Mouse (Mus musculus) adipocyte (in vitro differentiated cells): ENCODE data around the gene Gm49336.

Source experiments
- DNase-seq: peaks from one replicate; pipeline ENCODE4 v3.0.0-alpha.2; 2016; ENCODE audit warnings: low spot score

Gene Gm49336

DNA sequence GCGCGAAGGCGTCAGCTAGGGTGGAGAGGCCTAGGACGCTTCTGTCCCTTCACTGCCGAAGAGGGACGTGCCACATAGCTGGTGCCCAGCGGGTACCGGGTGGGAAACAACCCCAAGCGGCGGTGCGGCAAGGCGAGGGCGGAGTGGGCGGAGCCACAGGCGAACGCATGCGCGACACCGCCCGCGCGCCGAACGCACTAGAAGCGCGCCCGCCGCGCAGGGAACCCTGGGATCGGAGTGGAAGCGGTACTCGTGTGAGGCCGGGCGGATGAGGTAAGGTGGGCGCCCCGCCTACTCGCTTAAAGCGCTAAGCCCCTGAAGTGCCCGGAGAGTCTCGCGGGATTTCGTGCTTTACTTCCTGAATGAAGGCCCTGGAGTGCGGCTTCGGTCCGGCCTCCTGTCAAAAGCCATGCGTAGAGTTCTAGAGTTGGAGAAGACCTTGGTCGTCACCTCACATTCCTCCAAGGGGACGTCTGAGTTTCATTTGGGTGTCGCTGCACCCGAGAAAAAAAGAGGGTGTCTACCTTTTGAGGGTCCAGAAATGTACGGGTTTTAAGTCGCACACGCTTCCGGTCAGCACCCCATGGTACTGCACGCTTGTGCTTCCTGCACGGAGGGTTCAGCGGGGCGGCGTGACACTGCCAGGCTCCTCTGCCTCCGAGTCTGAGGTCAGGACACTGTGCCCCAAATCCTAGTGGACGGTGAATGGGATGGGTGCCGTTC is at the start of gene Gm49336, which contains the start of gene Nupl1:
Gm49336 (minus strand) TSS at position 227 of the 723 bp plus-strand sequence.
Nupl1 (minus strand) TSS at position 151 of the 723 bp plus-strand sequence.
- DNase-seq = peak; percentile 99

- no peak for DNase-seq
These were observed 49.7 kb upstream of the Gm49336 start for GRCm38 (mm10) chr14:60301024-60301423.

DNA sequence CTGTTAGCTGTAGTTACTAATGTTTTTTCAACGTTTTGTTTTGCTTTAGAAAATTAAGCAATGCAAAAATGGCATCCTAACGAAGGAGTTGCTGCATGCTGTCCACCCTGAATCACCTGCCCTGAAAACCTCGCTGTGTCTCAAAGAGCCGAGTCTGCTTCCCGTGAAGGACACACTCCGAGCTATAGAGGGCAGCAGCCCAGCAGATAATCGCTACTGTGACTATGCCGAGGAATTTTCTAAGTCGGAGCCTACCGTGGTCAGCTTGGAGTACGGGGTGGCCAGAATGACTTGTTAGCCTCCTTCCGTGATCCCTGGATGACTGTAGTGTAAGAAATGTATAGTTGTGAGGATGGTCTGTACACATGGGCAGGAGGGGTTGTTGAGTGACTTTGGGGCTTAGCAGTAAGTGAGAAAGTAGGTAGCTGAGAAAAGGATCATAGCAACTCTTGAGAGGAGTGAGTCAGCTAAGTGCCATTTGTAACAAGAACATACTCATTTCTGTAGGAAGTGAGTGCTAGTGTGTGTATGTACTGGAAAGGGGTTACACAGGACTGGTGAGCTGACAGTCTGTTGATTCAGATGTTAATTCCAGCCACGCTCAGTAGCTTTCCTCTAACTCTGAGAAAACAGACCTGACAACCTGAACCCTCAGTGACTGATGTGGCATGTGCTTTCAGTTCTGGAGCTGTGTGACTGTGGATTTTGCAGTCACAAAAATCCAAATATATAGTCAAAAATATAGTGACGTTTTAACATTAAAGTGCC is 49.1 kb upstream of the Gm49336 start:
- DNase-seq = no peak

- DNase-seq = no peak
These were observed 44.2 kb upstream of the Gm49336 start for GRCm38 (mm10) chr14:60295531-60295930.

- no peak for DNase-seq
These were observed 39.1 kb upstream of the Gm49336 start for GRCm38 (mm10) chr14:60290363-60290762.

- no peak for DNase-seq
These were observed 35.0 kb upstream of the Gm49336 start for GRCm38 (mm10) chr14:60286194-60286863.

DNA sequence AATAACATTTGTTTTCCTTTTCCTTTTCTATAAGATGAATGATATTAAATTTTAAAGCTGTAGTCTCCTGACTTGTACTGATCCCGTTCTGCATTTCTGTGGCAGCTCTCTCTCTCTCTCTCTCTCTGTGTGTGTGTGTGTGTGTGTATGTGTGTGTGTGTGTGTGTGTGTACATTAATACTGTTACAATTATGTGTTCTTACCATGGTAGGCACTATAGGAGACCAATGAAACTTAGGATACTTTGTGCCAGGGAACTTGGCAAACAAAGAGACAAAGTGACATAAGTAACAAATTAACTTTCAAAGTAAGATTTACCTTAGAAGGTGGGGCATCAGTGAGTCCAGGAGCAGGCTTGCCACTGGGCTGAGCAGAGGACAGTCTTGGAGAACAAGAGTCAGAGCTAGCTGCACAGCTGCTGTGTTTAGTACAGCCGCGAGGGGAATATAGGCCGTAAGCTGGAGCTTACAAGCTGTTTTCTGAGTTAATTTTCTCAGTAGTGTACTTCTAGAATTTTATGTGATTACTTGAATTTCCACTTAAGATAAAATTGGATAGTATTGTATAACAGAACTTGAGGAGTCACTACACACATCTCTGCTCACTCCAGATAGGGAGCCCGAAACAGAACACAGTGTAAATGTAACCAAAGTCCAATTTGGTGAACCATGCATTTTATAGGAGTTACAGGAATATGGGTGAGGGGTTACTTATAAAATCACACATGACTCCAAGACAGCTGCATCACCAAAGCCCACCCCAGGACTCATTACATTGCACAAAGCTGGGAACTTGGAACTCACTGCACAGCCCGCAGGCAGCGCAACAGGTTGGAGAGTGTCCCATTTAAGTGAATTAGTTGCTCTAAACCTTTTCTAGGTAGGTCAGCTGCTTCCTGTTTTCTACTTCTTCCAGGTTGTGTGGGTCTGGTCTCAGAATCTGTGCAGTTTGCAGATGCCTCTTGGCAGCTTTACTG is 24.3 kb upstream of the Gm49336 start:
- no peak for DNase-seq

- DNase-seq = no peak
These were observed 22.0 kb upstream of the Gm49336 start for GRCm38 (mm10) chr14:60273346-60273745.

DNA sequence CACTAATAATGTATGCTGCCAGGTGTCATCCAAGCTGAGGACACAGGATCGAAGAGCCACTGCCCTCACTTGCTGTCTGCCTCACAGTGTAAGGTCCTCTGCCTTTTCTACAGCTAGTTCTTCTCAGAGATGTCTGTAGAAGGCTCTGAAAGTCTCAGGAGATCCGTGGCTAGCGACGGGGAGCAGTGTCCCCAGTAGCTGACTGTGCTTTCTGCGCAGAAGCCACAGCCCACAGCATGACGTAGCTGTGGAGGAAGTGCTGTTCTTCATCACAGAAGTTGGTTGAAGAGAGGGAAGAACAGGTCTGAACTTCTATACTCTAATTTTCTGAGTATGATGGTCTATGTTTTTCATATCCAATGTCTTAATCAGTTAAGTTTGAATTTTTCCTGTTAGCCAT is 18.0 kb upstream of the Gm49336 start:
- DNase-seq = no peak

GRCm38 (mm10) chr14:60264990-60265876 is 13.9 kb upstream of the Gm49336 start, which contains the start of gene Mtmr6:
Gene Mtmr6 (plus strand): TSS chr14:60265228.
- peak; percentile 99 for DNase-seq

GRCm38 (mm10) chr14:60262316-60262715 is 11.0 kb upstream of the Gm49336 start:
- no peak for DNase-seq

- no peak for DNase-seq
These were observed 6.5 kb upstream of the Gm49336 start for GRCm38 (mm10) chr14:60257851-60258250.

DNA sequence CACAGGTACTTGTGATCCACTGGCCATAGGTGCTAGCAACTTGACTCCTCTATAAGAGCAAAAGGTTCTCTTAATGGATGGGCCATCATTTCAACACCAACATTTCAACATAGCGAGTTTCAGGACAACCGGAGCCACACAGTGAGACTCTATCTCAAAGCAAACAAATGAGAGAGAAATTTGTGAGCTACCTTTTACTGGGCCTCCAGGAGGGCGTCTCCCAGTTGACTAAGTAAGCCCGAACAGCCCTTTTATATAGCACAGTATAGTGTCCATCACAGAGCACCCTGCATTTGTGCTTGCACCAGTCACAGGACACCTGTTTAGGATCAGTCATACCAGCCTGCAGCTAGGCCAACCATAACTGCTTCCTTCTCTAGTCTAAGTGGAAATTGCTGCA is 5.8 kb upstream of the Gm49336 start:
- no peak for DNase-seq

DNA sequence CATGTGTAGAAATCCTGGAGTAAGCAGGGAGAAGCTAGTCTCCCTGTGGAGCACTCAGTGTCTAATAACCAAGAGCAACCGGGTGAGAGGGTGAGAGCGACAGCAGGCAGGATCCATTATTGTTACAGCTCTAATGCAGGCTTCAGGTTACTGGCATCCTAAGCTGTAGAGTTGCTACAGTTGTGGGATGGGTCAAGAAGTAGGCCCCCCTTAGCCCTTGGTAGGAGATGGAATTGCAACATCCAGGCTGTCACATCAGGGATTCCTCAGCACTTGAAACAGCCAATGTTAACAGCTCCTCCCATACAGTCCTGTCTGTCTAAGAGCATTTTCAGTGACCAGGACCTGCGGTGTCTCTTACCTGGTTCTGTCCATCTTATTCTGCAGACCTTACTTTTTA is 5.0 kb upstream of the Gm49336 start:
- DNase-seq = no peak

GRCm38 (mm10) chr14:60254774-60255173 is 3.5 kb upstream of the Gm49336 start:
- no peak for DNase-seq

DNA sequence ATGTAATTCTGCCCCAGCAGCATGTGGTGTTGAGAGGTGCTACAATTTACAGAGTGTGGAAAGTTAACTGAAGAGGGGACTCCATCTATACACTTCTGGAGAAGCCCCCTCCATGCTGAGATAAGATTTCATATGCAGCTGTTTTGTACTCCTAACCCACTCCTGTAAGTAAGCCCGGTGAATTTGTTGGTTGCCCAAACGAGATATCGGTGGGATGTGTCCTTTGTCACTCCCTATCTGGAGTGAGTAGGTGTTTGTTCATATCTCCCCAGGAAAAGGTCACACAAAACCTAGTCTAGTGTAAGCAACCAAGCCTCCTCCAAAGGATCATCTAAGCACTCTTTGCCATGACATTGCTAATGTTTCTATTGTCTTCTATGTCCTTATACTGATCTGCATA is 2.2 kb upstream of the Gm49336 start:
- DNase-seq = no peak

GRCm38 (mm10) chr14:60252004-60253000 is 995 bp upstream of the Gm49336 start:
- no peak for DNase-seq

GRCm38 (mm10) chr14:60250879-60251278 is 428 bp downstream of the Gm49336 start:
- DNase-seq = no peak

- no peak for DNase-seq
These were observed 941 bp downstream of the Gm49336 start for GRCm38 (mm10) chr14:60250366-60250765.
